Mouse (Mus musculus) frontal cortex, postnatal 25 days (tissue): ENCODE data around the gene Zbed6.
A peak's percentile ranks its signal among the peaks of the same experiment; 100 is the strongest.
"Not testable (repeated sequence)": the region's sequence is repeated elsewhere in the genome, so short reads cannot be mapped to it uniquely, and the experiment has no call there.

ENCODE experiments used
- DNase-seq, 2 experiments: peaks; one replicate each; pipeline ENCODE4 v3.0.0; 2022; ENCODE audit warnings: low spot score in 2 of 2

The Zbed6 gene

DNA sequence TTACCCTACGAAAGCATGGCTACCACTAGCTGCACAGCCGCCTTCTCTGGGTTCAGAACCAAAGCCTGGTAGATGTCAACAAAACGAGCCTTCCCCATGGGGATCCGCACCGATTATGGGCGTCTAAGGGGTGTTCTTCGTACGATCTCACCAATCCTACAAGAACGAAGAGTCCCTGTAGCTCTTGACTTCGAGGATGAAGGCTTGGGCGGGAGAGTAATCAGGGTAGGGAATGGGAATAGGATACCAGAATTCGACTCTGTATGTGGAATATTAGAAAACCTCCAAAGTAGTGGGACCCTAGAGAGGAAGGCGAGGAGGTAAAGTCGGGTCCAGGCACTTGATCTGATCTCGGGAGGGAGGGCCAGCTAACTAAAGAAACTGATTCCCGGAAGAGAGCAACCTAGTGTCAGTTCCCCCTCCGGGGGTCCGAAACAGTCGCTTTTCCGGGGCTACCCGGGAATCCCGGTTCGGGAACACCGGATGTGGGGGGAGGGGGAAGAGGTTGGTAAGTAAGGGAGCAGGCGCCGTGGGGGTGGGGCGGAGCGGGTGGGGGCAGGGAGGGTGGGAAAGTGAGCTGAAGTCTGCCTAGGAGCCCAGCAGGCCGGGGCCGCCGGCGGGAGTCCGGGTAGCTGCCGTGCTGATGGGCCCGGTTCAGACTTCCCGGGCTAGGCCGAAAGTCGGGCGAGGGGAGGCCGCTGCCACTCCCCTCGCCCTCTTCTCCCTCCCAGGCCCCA lies at the start of gene Zbed6:
TSS of gene Zbed6 (minus strand) at position 420 of the 737 bp plus-strand sequence.
- DNase-seq: peak; percentile 40 to 50

DNA sequence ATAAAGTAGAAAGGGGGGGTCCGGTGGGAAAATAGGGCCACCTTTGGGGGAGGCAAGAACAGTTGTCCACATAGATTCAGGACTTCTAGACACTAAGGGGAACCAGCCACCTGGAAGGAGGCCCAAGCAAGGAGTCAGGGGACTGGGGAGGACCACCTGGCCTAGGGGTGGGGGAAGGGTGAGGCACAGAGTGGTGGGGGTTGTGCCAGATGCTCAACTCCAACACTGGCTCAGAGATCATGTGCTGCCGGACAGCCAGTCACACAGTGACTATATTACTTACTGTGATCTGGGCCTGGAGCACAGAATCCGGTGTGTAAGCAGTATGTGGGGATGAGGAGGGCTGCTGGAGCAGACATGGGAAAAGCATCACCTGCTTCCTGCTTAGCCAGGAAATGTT lies 48.6 kb upstream of the Zbed6 start:
- no peak for DNase-seq

GRCm38 (mm10) chr1:133701824-133702223 lies 41.1 kb upstream of the Zbed6 start:
- DNase-seq: not testable (repeated sequence)

GRCm38 (mm10) chr1:133697935-133698620 lies 37.4 kb upstream of the Zbed6 start:
- DNase-seq: no peak

DNA sequence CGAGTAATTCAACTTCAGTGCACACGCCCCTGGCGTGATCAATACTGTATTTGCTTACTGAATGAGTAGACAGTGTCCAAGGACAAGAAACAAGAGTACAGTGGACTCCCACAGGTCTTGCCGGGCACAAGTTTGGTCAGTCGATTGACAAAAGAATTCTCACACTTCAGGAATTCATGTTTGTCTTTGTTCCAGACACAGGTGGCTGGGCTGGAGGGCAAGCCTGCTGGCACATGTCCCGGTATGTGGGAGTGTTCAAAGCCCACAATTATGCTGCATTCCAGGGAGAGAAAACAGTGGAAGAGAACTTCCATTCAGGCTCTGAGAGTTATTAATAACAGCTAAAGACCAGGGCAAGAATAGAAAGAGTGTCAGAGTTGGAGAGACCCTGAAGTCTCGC lies 35.2 kb upstream of the Zbed6 start:
- no peak for DNase-seq

GRCm38 (mm10) chr1:133694876-133695275 lies 34.2 kb upstream of the Zbed6 start:
- DNase-seq: no peak

DNA sequence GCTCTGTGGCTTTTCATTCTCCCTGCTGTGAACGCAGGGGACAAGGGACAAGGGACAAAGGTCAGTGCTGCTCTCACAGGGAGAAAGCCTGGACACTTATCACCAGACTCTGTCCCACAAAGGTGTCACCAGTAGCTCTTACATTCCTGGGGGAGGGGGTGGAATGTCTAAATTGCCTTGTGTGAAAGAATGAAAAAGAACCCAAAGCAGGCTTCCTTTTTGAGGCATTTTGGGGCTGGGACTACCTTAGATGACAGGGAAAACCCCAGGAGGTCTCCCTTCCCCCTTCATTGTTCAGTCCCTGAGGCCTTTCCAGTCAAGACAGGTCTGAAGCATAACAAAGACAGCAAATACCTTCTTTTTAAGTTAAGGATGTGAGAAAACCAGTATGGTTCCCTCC lies 33.6 kb upstream of the Zbed6 start:
- DNase-seq: no peak

DNA sequence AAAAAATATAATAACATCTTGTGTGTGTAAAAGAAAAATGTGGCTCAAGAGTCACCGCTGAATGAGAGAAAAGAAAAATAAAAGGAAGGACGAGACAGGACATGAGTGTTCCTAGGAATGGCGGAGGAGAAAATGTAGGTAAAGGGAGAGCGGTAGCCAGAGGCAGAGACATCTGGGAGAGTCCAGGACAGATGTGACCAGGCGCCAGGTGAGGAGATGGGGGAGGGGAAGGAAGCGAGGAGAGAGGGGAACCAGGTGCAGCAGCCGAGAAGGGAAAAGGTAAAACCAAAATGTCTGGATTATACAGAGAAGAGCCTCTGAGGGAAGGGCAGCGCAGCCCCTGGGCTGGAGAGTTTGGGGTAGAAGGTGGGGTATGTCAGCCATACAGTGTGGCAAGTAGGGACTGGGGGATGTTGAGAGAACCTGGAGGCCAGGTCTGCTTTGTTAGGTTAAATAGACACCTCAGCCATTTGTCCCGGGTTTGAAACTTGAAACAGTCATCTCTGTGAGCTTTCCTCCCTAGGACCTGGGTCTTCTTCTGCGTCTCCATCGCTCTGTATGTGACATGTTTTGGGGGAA lies 32.9 kb upstream of the Zbed6 start:
- DNase-seq: no peak

- no peak for DNase-seq
These were observed 31.5 kb upstream of the Zbed6 start for GRCm38 (mm10) chr1:133692195-133692594.

DNA sequence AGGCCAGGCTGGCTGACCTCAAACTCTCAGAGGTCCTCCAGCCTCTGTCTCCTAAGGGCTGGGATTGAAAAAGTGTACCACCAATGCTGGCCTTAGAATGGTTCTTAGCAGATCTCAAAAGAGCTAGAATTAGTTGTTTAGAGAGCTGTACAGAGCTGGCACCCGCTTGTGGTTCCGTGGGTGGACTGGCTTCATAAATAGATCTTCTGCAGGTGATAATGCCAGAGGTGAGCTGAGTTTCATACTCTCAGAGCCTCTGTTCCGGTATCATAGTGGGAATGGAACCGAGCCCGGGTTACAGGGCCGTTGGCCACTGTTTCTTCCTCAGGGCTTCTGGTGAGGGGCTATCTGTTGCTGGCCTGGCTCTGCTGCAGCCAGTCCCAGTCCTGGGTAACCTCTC lies 30.4 kb upstream of the Zbed6 start:
- DNase-seq: no peak

DNA sequence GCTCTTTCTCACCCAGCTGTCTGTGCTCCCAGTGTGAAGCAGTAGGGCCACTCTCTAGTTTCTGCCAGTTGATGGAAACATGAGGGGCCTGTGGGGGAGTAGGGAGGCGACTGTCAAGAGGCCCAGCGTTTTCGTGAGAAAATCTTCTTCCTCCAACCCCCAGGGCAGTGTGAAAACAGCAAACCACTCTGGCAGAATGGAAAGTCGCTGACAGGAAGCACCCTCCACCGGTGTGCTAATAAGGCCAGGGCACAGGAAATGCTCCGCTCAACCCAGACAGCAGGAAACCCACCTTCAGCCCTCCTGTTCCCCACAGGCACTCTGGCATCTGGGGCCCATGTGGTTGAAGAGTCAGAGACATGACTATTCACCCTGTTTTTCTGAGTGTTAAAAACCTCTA lies 29.2 kb upstream of the Zbed6 start, which contains the start of gene Lax1:
TSS of gene Lax1 (minus strand) at position 212 of the 400 bp plus-strand sequence.
- DNase-seq: no peak

- no peak for DNase-seq
These were observed 27.6 kb upstream of the Zbed6 start for GRCm38 (mm10) chr1:133688301-133688700.

DNA sequence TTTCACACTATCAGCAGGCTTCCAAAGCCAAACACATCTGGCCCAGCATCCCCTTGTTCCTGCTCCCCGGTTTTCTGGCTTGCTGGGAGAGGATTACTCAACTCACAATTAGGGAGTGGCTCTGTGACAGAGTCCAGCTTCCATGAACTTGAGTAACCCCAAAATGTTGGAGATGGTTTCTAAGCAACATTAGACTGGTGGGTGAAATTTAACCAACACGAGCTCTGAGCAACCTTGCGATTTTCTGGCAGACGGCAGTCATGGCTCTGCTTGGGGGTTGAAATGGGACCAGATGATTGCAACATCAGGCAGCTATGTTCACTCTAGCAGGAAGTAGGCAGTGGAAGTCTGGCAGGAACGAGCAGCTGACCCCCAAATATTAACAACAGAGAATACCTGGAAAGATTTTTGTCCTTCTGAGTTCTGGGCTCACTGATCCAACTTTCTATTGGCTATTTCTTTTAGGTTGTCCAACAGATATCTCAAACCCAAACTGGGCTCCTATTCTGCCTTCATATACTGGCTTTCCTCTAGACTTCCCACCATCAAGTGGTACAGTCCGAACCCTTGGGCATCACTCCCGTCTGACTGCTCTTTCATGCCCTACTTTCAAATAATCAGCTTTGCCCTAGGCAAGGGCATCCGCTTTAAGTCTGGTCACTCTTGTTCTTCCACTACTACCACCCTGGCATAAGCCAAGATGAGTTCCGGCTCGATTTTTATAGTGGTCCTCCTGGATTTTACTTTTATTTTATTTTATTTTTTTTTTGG lies 25.2 kb upstream of the Zbed6 start:
- no peak for DNase-seq

DNA sequence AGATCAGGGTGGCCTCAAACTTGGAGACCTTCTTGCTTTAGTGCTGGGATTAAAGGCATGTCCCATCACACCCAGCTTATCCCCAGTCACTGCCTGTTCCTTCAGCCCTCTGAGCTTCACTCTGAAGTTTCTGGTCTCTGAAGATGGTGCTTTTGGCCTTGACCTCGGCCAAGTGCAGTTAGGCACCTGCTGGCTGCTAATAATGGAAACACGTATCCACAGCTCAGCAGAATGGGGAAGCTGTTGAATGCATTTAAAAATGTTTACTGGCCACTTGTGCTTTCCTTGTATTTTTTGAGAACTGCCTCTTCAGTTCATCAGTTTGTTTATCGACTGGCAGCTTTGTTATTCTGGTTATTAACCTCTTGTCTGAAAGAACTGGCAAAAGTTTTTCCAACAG lies 11.1 kb upstream of the Zbed6 start:
- no peak for DNase-seq

- DNase-seq: no peak
These were observed 10.6 kb upstream of the Zbed6 start for GRCm38 (mm10) chr1:133671266-133671665.

- no peak for DNase-seq
These were observed 10.1 kb upstream of the Zbed6 start for GRCm38 (mm10) chr1:133670776-133671175.

- no peak for DNase-seq
These were observed 9.5 kb upstream of the Zbed6 start for GRCm38 (mm10) chr1:133670190-133670589.

DNA sequence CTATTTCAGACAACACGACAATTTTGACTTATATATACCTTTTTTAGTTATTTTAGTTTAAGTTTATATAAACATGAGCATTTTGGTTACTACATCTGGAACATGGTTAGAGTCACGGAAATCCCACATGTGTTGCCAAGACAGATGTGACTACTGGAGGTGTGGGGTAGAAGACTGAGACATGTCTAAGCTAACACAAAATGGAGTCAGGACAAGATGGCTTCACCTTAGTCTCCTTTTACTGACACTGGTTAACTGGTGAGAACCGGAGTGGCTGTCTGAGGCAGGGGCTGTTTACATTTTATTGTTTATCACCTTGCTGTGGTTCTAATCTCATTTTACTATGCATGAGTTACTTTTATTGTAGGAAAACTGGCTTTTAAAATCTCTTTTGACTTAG lies 7.9 kb upstream of the Zbed6 start:
- DNase-seq: no peak

GRCm38 (mm10) chr1:133667721-133668120 lies 7.0 kb upstream of the Zbed6 start:
- DNase-seq: no peak

GRCm38 (mm10) chr1:133665713-133666112 lies 5.0 kb upstream of the Zbed6 start:
- DNase-seq: not testable (repeated sequence)

DNA sequence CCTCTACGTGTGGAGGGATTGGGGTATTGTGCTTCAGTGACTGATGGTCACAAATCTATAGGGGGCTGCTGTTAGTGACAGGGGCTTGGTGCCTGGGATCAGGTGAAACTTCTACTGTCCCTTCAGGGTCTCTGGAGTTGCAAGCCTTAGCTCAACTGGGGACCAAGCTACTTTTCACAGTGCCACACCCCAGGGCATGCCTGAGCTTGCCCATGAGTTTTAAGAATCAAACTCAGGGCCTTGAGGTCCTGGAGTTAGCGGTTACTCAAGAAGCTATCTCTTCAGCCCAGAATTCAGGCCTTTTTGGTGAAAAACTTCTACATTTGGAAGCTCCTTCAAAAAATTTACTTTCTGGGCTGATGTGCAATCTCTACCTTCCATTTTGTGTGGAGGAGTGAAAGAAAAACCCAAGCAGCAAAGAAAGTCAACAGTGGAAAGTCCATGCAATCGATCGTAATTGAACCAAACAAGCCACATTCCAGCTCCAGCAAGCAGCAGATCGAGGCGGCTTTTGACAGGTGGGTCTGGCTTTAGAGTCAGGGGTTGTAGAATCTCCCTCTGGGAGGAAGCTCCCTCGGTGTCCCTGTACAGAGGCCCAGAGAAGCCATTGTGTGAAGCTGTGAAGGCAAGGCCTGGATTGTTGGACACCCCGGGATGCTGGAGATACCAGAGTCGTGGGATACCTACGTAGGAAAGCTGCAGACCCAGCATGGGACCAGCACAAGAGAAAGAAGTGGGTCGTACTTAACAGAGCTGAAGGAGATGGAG lies 3.7 kb upstream of the Zbed6 start:
- no peak for DNase-seq
